Mouse (Mus musculus) forebrain, embryonic 12.5 days (tissue): ENCODE results near the gene Tcf15. TPM values are rescaled to one million over a fixed set of nuclear protein-coding genes. Genes with fewer than 3 reads are reported as not detected.

Experiments
- ATAC-seq: fragments of 200-750 bp; cut with Nextera tagmentation; 2 replicates; pipeline ENCODE4 v1.8.0; 2017; ENCODE audit warnings: moderate TSS enrichment; ENCODE audit not compliant: low FRiP score
- H3K27ac ChIP-seq: fragments of 300-500 bp; sonication (generic); 2 replicates; pipeline ENCODE4 v1.5.1; 2016; ENCODE audit warnings: mild to moderate bottlenecking
- H3K27me3 ChIP-seq: fragments of 300-500 bp; sonication (generic); 2 replicates; pipeline ENCODE4 v1.6.1; 2016; ENCODE audit warnings: mild to moderate bottlenecking
- H3K36me3 ChIP-seq: fragments of 300-500 bp; sonication (generic); replicated peaks from 2 replicates; pipeline ENCODE4 v1.6.1; 2016; ENCODE audit warnings: mild to moderate bottlenecking
- H3K4me1 ChIP-seq: fragments of 300-500 bp; sonication (generic); 2 replicates; pipeline ENCODE4 v1.6.1; 2016
- H3K4me2 ChIP-seq: fragments of 300-500 bp; sonication (generic); 2 replicates; pipeline ENCODE4 v1.6.1; 2016; ENCODE audit warnings: mild to moderate bottlenecking, moderate library complexity
- H3K4me3 ChIP-seq: fragments of 300-500 bp; sonication (generic); replicated peaks from 2 replicates; pipeline ENCODE4 v1.5.1; 2016; ENCODE audit warnings: mild to moderate bottlenecking
- H3K9ac ChIP-seq: fragments of 300-500 bp; sonication (generic); 2 replicates; pipeline ENCODE4 v1.6.1; 2016; ENCODE audit warnings: mild to moderate bottlenecking
- H3K9me3 ChIP-seq: fragments of 300-500 bp; sonication (generic); 2 replicates; pipeline ENCODE4 v1.6.1; 2016
- WGBS: fragments of 180-500 bp; shearing (Covaris S2); methylation state at CpG from one replicate; pipeline ENCODE4 v1.1.7; 2016; 5-methylcytosine and 5-hydroxymethylcytosine counted together
- polyA plus RNA-seq: library from polyadenylated mRNA; unstranded; fragments of >200 nt; fragmentation: Nextera tagmentation; extraction: Ambion mirVana; gene quantifications from 2 replicates; pipeline ENCODE4 v1.2.1, GENCODE M21; 2016

Gene Tcf15
- polyA plus RNA-seq, 1 experiment from 2014 or later = 3.0 TPM

- no peak for ATAC-seq
- peaks cover 8% of the 10 kb centered on the region; the same call in 1 of the 2 replicates for H3K27me3 ChIP-seq
- H3K4me1 ChIP-seq = no peaks in the 10 kb centered on the region
- no peak overlapping the region for H3K27ac ChIP-seq
- H3K36me3 ChIP-seq = no peaks in the 10 kb centered on the region
- H3K9me3 ChIP-seq = no peaks in the 10 kb centered on the region
- no peak overlapping the region for H3K4me3 ChIP-seq
- H3K4me2 ChIP-seq = no peak overlapping the region
- 58% methylated on average over 9 of the region's 9 CpGs for WGBS
- H3K9ac ChIP-seq = no peak overlapping the region
These were observed 11.3 kb upstream of the Tcf15 start for GRCm38 (mm10) chr2:152132016-152132415.

- 80% methylated on average over 8 of the region's 8 CpGs for WGBS
- Histone ChIP-seq H3K4me3 (no peak overlapping the region), H3K9ac (no peak overlapping the region), H3K9me3 (no peaks in the 10 kb centered on the region), H3K4me2 (no peak overlapping the region), H3K27ac (no peak overlapping the region), H3K27me3 (peaks cover 8% of the 10 kb centered on the region; the same call in 1 of the 2 replicates), H3K36me3 (no peaks in the 10 kb centered on the region), H3K4me1 (no peaks in the 10 kb centered on the region)
- ATAC-seq = no peak
These were observed 10.7 kb upstream of the Tcf15 start for GRCm38 (mm10) chr2:152132691-152133090.

- no peak overlapping the region for H3K4me2 ChIP-seq
- H3K27ac ChIP-seq = peak overlapping the region; percentile 33; the same call in 1 of the 2 replicates
- H3K4me1 ChIP-seq = peaks cover 36% of the 10 kb centered on the region
- no peak for ATAC-seq
- H3K27me3 ChIP-seq = peaks cover 45% of the 10 kb centered on the region
- WGBS = 68% methylated on average over 10 of the region's 10 CpGs
- no peak overlapping the region for H3K4me3 ChIP-seq
- H3K36me3 ChIP-seq = no peaks in the 10 kb centered on the region
- H3K9me3 ChIP-seq = no peaks in the 10 kb centered on the region
- H3K9ac ChIP-seq = no peak overlapping the region
These were observed 4.0 kb upstream of the Tcf15 start for GRCm38 (mm10) chr2:152139191-152139987.

- 24% methylated on average over 11 of the region's 11 CpGs for WGBS
- H3K9me3 ChIP-seq = no peaks in the 10 kb centered on the region
- no peak overlapping the region for H3K4me3 ChIP-seq
- H3K9ac ChIP-seq = no peak overlapping the region
- no peak for ATAC-seq
- peaks cover 36% of the 10 kb centered on the region for H3K4me1 ChIP-seq
- peaks cover 61% of the 10 kb centered on the region for H3K27me3 ChIP-seq
- no peaks in the 10 kb centered on the region for H3K36me3 ChIP-seq
- H3K4me2 ChIP-seq = no peak overlapping the region
- H3K27ac ChIP-seq = no peak overlapping the region
These were observed 2.4 kb upstream of the Tcf15 start for GRCm38 (mm10) chr2:152140941-152141340.

- Histone ChIP-seq H3K4me3 (peak overlapping the region; percentile 29), H3K36me3 (no peaks in the 10 kb centered on the region), H3K4me1 (peaks cover 36% of the 10 kb centered on the region), H3K4me2 (peak overlapping the region; percentile 65; the same call in 1 of the 2 replicates), H3K9ac (peak overlapping the region; percentile 18; the same call in 1 of the 2 replicates), H3K9me3 (no peaks in the 10 kb centered on the region), H3K27me3 (peaks cover 66% of the 10 kb centered on the region), H3K27ac (no peak overlapping the region)
- ATAC-seq = no peak
- 47% methylated on average over 1 of the region's 1 CpGs for WGBS
These were observed 1.9 kb upstream of the Tcf15 start for GRCm38 (mm10) chr2:152141491-152141890.

GRCm38 (mm10) chr2:152142046-152142445 lies 1.3 kb upstream of the Tcf15 start:
- Histone ChIP-seq H3K27me3 (peaks cover 71% of the 10 kb centered on the region), H3K27ac (no peak overlapping the region)

GRCm38 (mm10) chr2:152142571-152142970 lies 790 bp upstream of the Tcf15 start:
- peak overlapping the region; percentile 65 for H3K4me2 ChIP-seq
- H3K9ac ChIP-seq = no peak overlapping the region
- no peak overlapping the region for H3K27ac ChIP-seq
- H3K36me3 ChIP-seq = no peaks in the 10 kb centered on the region
- ATAC-seq = no peak
- peaks cover 36% of the 10 kb centered on the region for H3K4me1 ChIP-seq
- 0 out of 2 replicates have a peak overlapping the region, but pooled peaks have one; percentile 46 for H3K4me3 ChIP-seq
- 3% methylated on average over 11 of the region's 11 CpGs for WGBS
- no peaks in the 10 kb centered on the region for H3K9me3 ChIP-seq
- H3K27me3 ChIP-seq = peaks cover 77% of the 10 kb centered on the region

More at GRCm38 (mm10) chr2:152142046-152142445, 1.3 kb upstream of the Tcf15 start:
- Histone ChIP-seq H3K9me3 (no peaks in the 10 kb centered on the region), H3K4me3 (peak overlapping the region; percentile 29), H3K4me1 (peaks cover 36% of the 10 kb centered on the region), H3K9ac (peak overlapping the region; percentile 18; the same call in 1 of the 2 replicates), H3K4me2 (peak overlapping the region; percentile 65), H3K36me3 (no peaks in the 10 kb centered on the region)
- 2% methylated on average over 13 of the region's 13 CpGs for WGBS
- ATAC-seq = peak; percentile 34; the same call in 1 of the 2 replicates

- ATAC-seq = no peak
- H3K27me3 ChIP-seq = peaks cover 84% of the 10 kb centered on the region
- H3K36me3 ChIP-seq = no peaks in the 10 kb centered on the region
- peak overlapping the region; percentile 51; the same call in 1 of the 2 replicates for H3K9ac ChIP-seq
- peaks cover 34% of the 10 kb centered on the region for H3K4me1 ChIP-seq
- no peak overlapping the region for H3K27ac ChIP-seq
- H3K4me2 ChIP-seq = peak overlapping the region; percentile 65
- H3K4me3 ChIP-seq = peak overlapping the region; percentile 46
- no peaks in the 10 kb centered on the region for H3K9me3 ChIP-seq
- WGBS = 20% methylated on average over 9 of the region's 9 CpGs
These were observed 743 bp downstream of the Tcf15 start for GRCm38 (mm10) chr2:152144158-152144450.

GRCm38 (mm10) chr2:152144501-152144900 lies 1.1 kb downstream of the Tcf15 start:
- 68% methylated on average over 5 of the region's 5 CpGs for WGBS
- Histone ChIP-seq H3K27ac (no peak overlapping the region), H3K4me2 (peak overlapping the region; percentile 65), H3K36me3 (no peaks in the 10 kb centered on the region), H3K4me1 (peaks cover 31% of the 10 kb centered on the region), H3K9ac (no peak overlapping the region), H3K4me3 (peak overlapping the region; percentile 46; the same call in 1 of the 2 replicates), H3K27me3 (peaks cover 84% of the 10 kb centered on the region), H3K9me3 (no peaks in the 10 kb centered on the region)
- ATAC-seq = no peak

GRCm38 (mm10) chr2:152145711-152146110 lies 2.4 kb downstream of the Tcf15 start:
- Histone ChIP-seq H3K9me3 (no peaks in the 10 kb centered on the region), H3K4me1 (peaks cover 39% of the 10 kb centered on the region), H3K9ac (no peak overlapping the region), H3K27me3 (peaks cover 75% of the 10 kb centered on the region), H3K27ac (no peak overlapping the region), H3K4me3 (no peak overlapping the region), H3K4me2 (no peak overlapping the region), H3K36me3 (no peaks in the 10 kb centered on the region)
- 69% methylated on average over 2 of the region's 2 CpGs for WGBS
- no peak for ATAC-seq

- no peaks in the 10 kb centered on the region for H3K9me3 ChIP-seq
- no peak overlapping the region for H3K9ac ChIP-seq
- H3K27me3 ChIP-seq = peaks cover 62% of the 10 kb centered on the region
These were observed 3.7 kb downstream of the Tcf15 start for GRCm38 (mm10) chr2:152147079-152147478.

GRCm38 (mm10) chr2:152148675-152149074 lies 5.3 kb downstream of the Tcf15 start:
- Histone ChIP-seq H3K27ac (no peak overlapping the region), H3K27me3 (peaks cover 46% of the 10 kb centered on the region), H3K4me1 (peaks cover 13% of the 10 kb centered on the region), H3K36me3 (no peaks in the 10 kb centered on the region), H3K9ac (no peak overlapping the region), H3K4me3 (no peak overlapping the region), H3K4me2 (no peak overlapping the region), H3K9me3 (no peaks in the 10 kb centered on the region)
- no peak for ATAC-seq
- 92% methylated on average over 9 of the region's 9 CpGs for WGBS

More at GRCm38 (mm10) chr2:152147079-152147478, 3.7 kb downstream of the Tcf15 start:
- Histone ChIP-seq H3K4me3 (no peak overlapping the region), H3K27ac (no peak overlapping the region), H3K4me2 (no peak overlapping the region), H3K36me3 (no peaks in the 10 kb centered on the region), H3K4me1 (peaks cover 29% of the 10 kb centered on the region)
- no peak for ATAC-seq
- WGBS = 74% methylated on average over 3 of the region's 3 CpGs

- Histone ChIP-seq H3K4me3 (no peak overlapping the region), H3K9ac (no peak overlapping the region), H3K27ac (no peak overlapping the region), H3K36me3 (no peaks in the 10 kb centered on the region), H3K4me2 (no peak overlapping the region), H3K9me3 (no peaks in the 10 kb centered on the region), H3K4me1 (peaks cover 8% of the 10 kb centered on the region; the same call in 1 of the 2 replicates), H3K27me3 (peaks cover 34% of the 10 kb centered on the region)
- ATAC-seq = no peak
- 14% methylated on average over 4 of the region's 4 CpGs for WGBS
These were observed 6.5 kb downstream of the Tcf15 start for GRCm38 (mm10) chr2:152149891-152150290.
